Mouse (Mus musculus) ES-E14 (cell line): Measurements from ENCODE around the gene Moxd1.

ENCODE experiments used
- MAFK ChIP-seq: IDR thresholded peaks from 2 replicates; pipeline ENCODE4 v1.6.1; 2014; ENCODE audit warnings: mild to moderate bottlenecking, low read depth, low read length, inconsistent platforms; ENCODE audit not compliant: insufficient read depth
- ZC3H11A ChIP-seq: IDR thresholded peaks from 2 replicates; pipeline ENCODE4 v1.6.1; 2012; ENCODE audit warnings: low read depth, mild to moderate bottlenecking, inconsistent platforms, low read length, borderline replicate concordance

DNA sequence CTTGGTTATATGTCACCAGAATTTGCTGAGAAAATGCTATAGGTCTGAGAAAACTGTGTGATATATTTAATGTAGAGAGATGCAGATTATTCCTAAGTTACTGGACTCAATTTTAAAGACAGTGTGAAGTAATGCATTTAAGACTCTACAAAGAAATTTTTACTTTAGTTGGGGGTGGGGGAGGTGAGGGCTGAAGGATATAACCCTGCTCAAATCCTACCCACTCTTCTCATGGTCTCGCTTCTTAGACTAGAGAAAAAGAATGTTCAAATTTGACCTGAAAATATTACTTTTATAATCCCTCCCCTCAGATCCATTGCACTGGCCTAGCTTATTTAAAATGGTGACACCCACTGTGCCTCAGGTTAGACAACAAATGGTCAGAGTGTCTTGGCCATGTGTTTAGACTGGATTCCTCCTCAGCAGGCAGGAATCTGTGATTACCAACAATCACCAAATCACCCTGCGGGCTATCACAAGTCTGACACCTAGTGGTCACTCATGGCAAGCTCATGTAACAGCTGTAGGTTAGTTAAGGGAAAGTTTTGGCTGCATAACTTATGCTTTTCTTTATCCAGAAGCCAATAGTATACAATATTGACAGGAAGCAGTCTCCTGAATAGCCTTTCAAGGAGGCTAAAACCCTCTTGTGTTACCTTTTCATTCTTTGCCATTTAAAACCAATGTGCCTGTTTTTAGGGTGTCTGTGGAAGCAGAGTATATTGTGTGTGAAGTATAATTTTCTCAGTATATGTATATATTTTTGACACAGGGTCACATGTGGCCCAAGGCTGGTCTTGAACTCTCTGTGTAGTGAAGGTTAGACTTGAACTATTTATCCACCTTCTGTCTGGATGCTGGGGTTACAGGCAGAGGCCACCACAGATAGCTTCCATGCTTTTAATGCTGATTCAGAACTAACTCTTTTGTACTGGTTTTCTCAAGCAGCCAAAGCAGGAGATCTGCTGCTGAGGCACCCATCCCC lies 75.2 kb downstream of the Moxd1 start:
- 0 out of 2 replicates have a peak, but pooled peaks have one; percentile 40 for TF ChIP-seq ZC3H11A
- TF ChIP-seq MAFK, result no peak
